Mouse (Mus musculus): Measurements from ENCODE around the gene Grm4.

The Grm4 gene

DNA sequence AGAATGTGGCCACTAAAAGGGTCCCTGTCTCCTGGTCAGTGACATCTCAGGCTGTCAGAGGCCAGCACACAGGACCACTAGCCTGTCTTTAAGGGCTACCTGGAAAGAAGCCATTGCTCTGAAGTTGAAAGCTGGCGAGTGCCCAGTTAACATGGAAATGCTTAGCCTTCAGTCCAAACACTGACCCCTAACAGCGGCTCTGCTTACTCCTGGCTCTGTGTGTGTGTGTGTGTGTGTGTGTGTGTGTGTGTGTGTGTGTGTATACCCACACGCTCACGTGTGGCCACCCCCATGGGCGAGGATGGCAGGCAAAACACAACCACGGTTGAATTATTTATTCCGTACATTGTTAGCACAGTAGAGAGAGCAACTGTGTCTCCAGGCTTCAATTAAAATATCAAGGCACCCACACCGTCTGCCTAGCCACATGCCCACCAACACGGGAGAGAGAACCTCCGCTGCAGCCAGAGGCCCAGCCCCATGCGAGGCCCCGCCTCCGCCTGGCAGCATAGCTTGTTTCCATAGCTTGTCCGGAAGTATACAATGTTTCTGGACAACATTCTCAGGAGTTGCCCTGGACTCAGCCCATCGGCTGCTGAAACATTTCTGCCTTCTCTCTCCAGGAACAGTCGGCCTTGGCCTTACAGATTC is 32.9 kb downstream of the Grm4 start:
- DNase-seq (ENCODE audit: low spot score), result no peak

DNA sequence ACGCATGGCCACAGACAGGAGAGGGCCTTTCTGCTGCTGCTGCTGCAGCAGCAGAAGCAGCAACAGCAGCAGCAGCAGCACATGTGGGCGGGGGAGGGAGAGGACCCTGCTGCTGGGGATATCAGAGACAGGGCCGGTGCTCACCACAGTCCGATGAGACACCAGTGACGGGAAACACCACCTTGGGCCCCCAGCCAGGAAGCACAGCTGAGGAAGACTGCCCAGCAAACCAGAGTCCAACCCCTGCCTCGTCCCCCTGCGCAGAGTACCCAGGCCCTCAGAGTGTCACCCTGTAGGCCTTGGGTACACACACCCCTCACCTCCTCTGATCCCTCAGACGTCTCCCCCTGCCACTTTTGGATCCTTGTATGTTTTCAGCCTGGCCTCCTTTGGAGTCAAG is 35.3 kb downstream of the Grm4 start:
- no peak for DNase-seq (ENCODE audit: low spot score)

DNA sequence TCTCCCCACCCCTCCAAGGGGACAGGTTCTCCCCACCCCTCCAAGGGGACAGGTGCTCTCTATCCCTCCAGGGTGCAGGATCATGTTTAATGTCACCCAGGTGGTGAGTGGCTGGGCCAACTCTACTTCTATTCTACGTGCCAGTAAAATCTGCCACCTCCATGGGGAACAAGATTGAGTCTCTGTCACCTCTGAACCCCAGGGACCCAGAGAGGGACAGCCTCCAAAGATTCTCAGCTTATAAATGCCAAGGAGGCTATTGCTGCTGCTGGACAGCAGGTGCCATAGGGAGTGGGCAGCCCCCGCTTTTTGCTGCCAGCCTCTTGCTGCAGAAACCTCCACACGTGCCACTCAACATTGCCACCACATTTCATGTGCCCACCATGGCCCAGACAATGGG is 37.6 kb downstream of the Grm4 start:
- no peak for DNase-seq (ENCODE audit: low spot score)

DNA sequence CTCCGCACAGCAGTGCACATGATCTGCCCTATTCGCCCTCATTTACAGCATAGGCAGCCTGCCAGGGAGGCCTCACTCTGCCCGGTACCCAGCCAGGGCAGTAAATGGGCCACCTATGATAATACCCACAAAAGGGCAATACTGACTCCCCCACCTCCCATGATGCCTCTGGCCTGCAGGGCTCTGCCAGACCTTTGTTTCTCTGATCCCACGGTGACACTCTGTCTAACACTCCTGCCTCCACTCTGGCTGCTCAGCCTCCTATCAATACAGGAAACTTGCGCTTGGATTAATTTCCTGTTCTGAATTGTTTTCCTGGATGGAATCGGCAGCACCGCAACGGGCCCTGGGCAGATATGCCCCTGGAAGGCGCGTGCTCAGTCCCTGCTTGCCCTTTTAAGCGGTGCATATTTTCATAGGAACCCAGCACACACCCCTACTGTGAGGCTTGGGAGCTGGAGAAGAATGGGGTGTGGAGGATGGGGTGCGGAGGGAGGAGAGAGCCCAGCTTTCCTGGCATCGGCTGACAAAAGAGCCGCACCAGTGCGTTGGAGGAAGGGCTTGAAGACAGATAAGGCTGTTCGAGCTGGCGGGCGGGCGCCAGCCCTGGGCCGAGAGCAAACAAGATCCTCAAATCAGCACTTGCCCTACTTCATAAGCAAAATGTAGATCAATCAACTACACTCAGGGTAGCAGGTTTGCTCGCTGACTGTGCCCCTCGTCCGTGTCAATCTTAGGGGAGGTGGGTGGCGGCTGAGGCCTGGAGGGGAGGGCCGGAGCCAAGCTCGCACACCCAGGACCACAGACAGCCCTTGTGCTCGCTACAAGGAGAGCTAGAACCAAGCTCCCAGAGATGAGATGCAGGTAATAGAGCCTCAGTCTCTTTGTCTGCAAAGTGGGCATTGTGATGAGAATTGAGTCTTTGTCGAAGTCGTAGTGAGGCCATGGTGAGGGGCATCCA is 40.8 kb downstream of the Grm4 start:
- DNase-seq (ENCODE audit: low spot score), result peak; percentile 29

DNA sequence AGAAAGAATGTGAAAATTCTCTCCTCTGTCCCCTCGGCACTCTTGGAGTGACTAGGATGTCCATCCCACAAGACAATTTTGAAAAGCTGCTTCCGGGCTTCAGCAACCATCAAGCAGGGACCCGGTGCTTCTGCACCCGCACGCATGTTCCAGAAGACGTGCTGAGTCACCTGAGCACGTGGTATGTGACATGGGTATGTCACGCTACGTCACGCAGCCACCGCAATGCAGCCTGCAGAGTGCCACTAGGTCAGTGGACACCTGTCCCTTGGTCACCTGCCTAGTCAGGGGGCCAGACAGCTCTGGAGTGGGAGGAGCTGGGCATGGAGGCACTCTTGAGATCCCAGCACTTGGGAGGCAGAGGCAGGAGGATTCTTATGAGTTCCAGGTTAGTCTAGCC is 45.6 kb downstream of the Grm4 start:
- no peak for DNase-seq (ENCODE audit: low spot score)

GRCm38 (mm10) chr17:27466620-27467019 is 54.6 kb downstream of the Grm4 start:
- peak; percentile 65 for DNase-seq (ENCODE audit: low spot score)

- no peak for DNase-seq (ENCODE audit: low spot score)
Observed at GRCm38 (mm10) chr17:27465924-27466323, 55.3 kb downstream of the Grm4 start.

- no peak for DNase-seq (ENCODE audit: low spot score)
Observed at GRCm38 (mm10) chr17:27464327-27464962, 56.8 kb downstream of the Grm4 start.

DNA sequence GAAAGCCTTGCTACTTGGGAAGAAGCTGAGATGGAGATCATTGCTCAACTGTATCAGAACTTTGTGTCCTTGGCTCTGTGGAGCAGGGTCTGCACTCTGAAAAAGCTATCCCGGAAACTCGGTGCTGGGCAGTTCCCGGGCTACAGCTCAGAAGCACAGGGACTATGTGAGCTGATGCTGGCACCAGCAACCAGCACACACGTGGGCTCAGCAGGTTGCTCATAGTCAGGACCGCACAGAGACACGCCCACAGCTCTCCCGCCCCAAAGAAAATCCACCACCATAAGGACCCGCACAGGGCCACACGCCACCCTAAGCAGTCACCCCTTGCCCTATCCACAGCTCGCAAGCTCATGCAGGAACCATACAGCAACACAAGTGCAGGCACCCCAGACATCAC is 61.2 kb downstream of the Grm4 start:
- no peak for DNase-seq (ENCODE audit: low spot score)

DNA sequence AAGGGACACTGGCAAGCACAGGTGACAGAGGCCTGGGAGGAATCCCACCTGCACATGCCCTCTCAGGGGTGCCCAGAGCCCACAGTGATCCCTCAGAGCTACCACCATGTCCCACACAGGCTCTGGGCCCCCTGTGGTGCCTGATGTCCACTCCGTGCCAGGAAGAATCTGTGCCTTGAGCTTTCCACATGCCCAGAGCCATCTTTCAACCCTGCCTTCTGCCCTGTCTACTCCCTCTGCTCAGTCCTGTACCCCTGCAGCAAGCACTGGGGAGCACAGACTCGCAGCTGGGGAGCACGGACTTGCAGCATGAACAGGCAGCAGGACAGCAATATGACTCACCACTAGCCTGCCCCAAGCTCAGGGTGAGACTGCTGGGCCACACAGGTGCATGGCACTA is 62.0 kb downstream of the Grm4 start:
- DNase-seq (ENCODE audit: low spot score), result no peak

DNA sequence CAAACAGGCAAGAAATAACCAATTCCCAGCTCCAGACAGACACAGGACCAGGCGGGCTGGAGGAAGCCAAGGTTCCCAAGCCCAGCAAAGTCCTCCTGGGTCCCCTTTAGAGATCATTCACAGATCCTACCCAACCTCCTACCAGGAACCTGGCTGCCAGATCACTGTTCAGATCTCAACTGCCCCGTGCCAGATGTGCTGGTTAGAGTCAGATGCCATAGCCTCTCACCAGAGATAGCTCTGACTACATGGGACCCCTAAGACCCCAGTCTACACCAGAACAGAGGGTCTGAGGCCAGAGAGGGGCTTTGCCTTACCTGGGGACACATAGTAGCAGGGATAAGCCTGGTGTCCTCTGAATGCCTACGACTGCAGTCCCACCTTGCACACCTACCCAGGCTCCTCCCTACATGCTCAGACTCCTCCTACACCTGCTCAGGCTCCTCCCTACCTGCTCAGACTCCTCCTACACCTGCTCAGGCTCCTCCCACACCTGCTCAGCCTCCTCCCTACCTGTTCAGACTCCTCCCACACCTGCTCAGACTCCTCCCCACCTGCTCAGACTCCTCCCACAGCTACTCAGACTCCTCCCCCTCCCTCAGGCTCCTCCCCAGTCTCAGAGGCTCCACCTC is 63.2 kb downstream of the Grm4 start:
- DNase-seq (ENCODE audit: low spot score), result no peak

GRCm38 (mm10) chr17:27457038-27457577 is 64.1 kb downstream of the Grm4 start:
- no peak for DNase-seq (ENCODE audit: low spot score)

GRCm38 (mm10) chr17:27456364-27456763 is 64.8 kb downstream of the Grm4 start:
- DNase-seq (ENCODE audit: low spot score), result no peak

- DNase-seq (ENCODE audit: low spot score), result no peak
Observed at GRCm38 (mm10) chr17:27455012-27455784, 66.0 kb downstream of the Grm4 start.

DNA sequence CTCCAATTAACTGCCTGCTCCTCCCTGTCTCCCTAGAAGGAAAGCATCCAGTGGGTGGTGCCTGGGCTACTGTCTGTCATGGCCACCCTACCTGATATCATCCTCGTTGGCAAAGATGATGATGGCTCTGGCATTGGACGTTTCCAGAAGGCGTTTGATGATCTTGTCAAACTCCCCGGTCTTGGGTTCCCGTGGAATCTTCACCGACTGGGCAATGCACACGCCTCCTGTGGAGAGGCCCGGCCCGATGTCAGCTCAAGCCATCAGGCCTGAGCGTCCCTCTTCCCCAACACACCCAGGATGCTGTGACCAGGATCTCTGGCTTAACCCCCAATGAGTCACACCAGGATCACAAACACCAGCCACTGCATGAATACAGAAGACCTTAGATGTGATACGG is 66.8 kb downstream of the Grm4 start:
- DNase-seq (ENCODE audit: low spot score), result no peak

GRCm38 (mm10) chr17:27453045-27453444 is 68.2 kb downstream of the Grm4 start:
- DNase-seq (ENCODE audit: low spot score), result no peak

DNA sequence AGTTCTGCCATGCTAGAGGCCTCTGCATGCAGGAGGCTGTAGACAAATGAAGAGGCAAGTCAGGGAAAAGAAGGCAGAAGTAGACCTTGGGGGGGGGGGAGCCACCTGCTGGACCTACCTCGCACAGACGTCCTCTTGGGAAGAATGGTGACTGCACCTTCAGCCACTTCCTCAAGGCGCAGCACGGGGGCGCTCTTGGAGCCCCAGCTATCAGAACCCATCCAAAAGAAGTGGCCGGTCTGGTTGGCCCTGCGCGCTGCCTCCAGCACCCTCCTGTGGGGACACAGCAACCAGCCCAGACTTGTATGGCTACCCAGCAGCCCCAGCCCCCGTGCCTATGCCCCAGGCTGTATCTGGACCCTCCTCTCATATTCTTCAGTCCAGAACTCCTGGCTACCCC is 69.4 kb downstream of the Grm4 start:
- DNase-seq (ENCODE audit: low spot score), result no peak

- DNase-seq (ENCODE audit: low spot score), result no peak
Observed at GRCm38 (mm10) chr17:27451216-27451615, 70.0 kb downstream of the Grm4 start.

- DNase-seq (ENCODE audit: low spot score), result no peak
Observed at GRCm38 (mm10) chr17:27449757-27450330, 71.4 kb downstream of the Grm4 start.

DNA sequence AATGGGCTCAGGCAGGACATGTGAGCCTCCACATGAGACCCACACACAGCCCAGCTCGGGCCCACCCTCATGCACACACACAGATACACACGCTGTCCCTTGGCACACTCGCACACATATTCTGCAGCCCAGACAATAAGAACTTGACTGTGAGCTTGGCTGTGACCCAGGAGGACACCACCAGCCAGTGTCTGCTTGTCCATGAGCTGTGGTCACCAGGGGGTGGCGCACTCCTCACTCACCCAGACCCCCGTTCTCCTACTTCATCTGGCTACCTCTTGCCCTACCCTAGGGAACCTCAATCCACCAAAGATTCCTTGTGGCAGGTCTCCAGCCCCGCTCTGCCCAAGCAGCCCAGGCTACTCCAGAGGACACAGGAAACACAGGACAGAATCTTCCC is 72.5 kb downstream of the Grm4 start:
- no peak for DNase-seq (ENCODE audit: low spot score)

Measured in ovary, postnatal 14 days (tissue).